Mouse (Mus musculus): ENCODE data around the gene Pde3a.

- TF ChIP-seq POLR2A (IDR thresholded peaks at IDR 0.05; ENCODE audit: insufficient read depth, low read depth, low read length) (no peak), CTCF (IDR thresholded peaks at IDR 0.05) (peak; percentile 85), EP300 (IDR thresholded peaks at IDR 0.05; ENCODE audit: insufficient read depth, low read depth, low read length) (no peak)
Observed at GRCm38 (mm10) chr6:141488619-141489018, 239.6 kb downstream of the Pde3a start.
